Mouse (Mus musculus): ENCODE measurements around the gene Chat. TPM values are rescaled to one million over a fixed set of nuclear protein-coding genes. Genes with fewer than 3 reads are reported as not detected.

Gene Chat
- not detected in 2 replicates for polyA plus RNA-seq (2016; fragmentation: Nextera tagmentation; extraction: Ambion mirVana)

DNA sequence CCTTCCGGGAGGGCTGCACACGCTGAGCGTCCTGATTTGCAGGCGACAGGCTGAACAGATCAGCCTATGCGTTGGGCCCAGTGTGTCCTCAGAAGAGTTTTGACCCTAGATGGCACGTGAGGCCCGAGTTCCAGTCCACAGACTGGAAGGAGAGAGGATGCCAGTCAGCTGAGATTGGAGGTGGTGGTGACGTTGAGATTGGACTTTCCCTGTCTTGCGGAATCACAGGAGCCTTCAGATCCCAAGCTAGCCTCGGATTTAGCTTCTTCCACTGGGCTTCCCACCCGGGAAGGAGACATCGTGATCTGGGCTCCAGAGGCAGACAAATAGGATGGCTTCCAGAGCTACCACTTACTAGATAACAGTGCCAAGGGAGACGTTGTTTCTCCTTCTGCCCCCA is at the start of gene Chat:
Chat (minus strand) TSS at position 101 of the 400 bp plus-strand sequence.
- Histone ChIP-seq H3K4me3 (peak within 1 kb of the TSS; percentile 40), H3K9me3 (no peaks in the 10 kb centered on the region), H3K27me3 (peaks cover 77% of the 10 kb centered on the region), H3K27ac (no peak within 1 kb of the TSS), H3K36me3 (no peaks in the 10 kb centered on the region), H3K9ac (no peak within 1 kb of the TSS), H3K4me2 (replicated peaks) (peak within 1 kb of the TSS; percentile 68), H3K4me1 (peaks cover 16% of the 10 kb centered on the region)
- no peak for ATAC-seq (ENCODE audit: insufficient number of reproducible peaks, insufficient read depth, low FRiP score, low TSS enrichment)
- WGBS, result 15% methylated on average over 13 of the region's 13 CpGs

DNA sequence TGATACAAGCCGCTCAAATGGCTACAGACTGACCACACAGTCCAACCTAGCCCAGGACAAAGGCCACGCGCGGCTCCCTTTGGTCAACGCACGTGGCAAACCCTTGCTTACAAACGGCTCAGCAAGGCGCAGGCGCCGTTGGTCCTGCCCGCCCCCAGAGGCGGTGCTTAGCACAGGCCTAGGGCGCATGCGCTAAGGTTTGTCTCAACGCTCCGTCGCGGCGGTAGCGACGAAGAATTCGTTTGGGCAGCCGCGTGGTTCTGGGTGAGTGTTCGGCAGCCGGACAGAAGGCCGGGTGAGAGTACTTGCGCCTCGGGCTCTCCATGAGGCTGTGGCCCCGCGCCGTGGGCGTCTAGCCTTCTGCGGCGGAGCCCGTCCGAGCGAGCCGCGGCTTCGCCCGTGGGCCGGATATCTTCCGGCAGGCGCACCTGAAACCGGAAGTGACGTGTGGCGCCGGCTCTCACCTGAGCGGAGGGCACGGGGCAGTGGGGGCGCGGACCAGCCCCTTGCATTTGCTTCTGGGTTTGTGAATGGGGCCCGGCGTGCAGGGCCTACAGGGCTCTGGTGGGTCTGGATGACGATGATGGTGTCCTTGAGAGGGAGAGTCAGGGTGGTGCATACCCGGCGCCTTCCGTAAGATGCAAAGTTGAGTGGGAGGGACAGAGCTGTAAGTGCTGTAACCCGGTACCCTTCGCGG is 47.7 kb upstream of the Chat start, which contains the start of gene Ercc6:
Ercc6 (plus strand) TSS at position 186 of the 697 bp plus-strand sequence.
- H3K27me3 ChIP-seq, result no peaks in the 10 kb centered on the region
- peak; percentile 95 for ATAC-seq (ENCODE audit: insufficient number of reproducible peaks, insufficient read depth, low FRiP score, low TSS enrichment)
- peaks cover 9% of the 10 kb centered on the region for H3K4me1 ChIP-seq
- H3K4me2 ChIP-seq (replicated peaks), result peak within 1 kb of the TSS; percentile 81
- no peaks in the 10 kb centered on the region for H3K9me3 ChIP-seq
- under 1% methylated on average over 62 of the region's 62 CpGs for WGBS
- H3K9ac ChIP-seq, result peak within 1 kb of the TSS; percentile 65
- peaks cover 17% of the 10 kb centered on the region for H3K36me3 ChIP-seq
- H3K27ac ChIP-seq, result peak within 1 kb of the TSS; percentile 69
- peak within 1 kb of the TSS; percentile 73 for H3K4me3 ChIP-seq

DNA sequence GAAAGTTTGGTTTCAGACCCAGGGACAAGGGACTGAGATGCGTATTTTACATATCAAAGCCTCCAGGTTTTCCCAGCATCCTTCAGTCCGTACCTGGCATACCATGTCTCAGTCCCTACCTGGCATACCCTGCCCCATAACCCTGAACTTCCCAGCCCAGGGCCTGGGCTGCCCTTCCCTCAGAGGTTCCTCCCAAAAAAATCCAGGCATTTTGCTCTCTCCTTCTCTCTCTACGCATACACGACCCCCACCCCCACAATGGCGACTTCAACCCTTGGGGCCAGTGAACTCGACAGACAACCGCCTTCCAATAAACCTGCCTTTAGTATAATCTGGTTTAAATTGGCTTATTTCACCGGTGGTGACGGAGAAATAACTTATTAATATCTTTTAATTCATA is 47.1 kb upstream of the Chat start:
- peaks cover 14% of the 10 kb centered on the region for H3K36me3 ChIP-seq
- 0 out of 2 replicates have a peak overlapping the region, but pooled peaks have one; percentile 65 for H3K9ac ChIP-seq
- H3K9me3 ChIP-seq, result no peaks in the 10 kb centered on the region
- peak overlapping the region; percentile 73 for H3K4me3 ChIP-seq
- 44% methylated on average over 9 of the region's 9 CpGs for WGBS
- ATAC-seq (ENCODE audit: insufficient number of reproducible peaks, insufficient read depth, low FRiP score, low TSS enrichment), result no peak; the same call in 1 of the 2 replicates
- H3K27ac ChIP-seq, result no peak overlapping the region
- no peaks in the 10 kb centered on the region for H3K27me3 ChIP-seq
- H3K4me2 ChIP-seq (replicated peaks), result peak overlapping the region; percentile 81
- H3K4me1 ChIP-seq, result peaks cover 9% of the 10 kb centered on the region

DNA sequence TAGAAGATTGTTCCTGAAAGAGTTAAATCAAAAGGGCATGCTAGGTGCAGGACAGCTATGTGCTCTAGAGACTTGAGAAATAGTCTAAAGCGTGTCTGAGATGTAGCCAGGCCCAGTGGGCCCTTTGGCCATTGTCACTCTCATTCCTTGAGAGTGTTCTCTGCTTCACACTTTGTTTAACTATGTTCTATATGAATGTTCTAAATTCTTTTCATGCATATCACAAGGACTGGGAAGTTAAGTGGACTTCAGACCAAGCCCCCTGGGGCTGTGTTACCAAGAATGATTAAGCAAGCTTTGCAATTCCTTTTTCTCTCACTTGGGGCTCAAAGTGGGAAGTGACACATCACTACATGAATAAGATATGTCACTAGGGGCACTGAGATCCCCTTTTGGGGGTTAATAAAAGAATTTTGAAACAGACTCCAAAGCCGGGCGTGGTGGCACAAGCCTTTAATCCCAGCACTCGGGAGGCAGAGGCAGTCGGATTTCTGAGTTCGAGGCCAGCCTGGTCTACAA is 43.7 kb upstream of the Chat start:
- no peak overlapping the region for H3K9ac ChIP-seq
- peaks cover 6% of the 10 kb centered on the region for H3K4me1 ChIP-seq
- no peaks in the 10 kb centered on the region for H3K36me3 ChIP-seq
- no peak overlapping the region for H3K4me3 ChIP-seq
- no peaks in the 10 kb centered on the region for H3K27me3 ChIP-seq
- no peak for ATAC-seq (ENCODE audit: insufficient number of reproducible peaks, insufficient read depth, low FRiP score, low TSS enrichment)
- 87% methylated on average over 6 of the region's 6 CpGs for WGBS
- H3K9me3 ChIP-seq, result no peaks in the 10 kb centered on the region
- no peak overlapping the region for H3K4me2 ChIP-seq (replicated peaks)
- no peak overlapping the region for H3K27ac ChIP-seq

DNA sequence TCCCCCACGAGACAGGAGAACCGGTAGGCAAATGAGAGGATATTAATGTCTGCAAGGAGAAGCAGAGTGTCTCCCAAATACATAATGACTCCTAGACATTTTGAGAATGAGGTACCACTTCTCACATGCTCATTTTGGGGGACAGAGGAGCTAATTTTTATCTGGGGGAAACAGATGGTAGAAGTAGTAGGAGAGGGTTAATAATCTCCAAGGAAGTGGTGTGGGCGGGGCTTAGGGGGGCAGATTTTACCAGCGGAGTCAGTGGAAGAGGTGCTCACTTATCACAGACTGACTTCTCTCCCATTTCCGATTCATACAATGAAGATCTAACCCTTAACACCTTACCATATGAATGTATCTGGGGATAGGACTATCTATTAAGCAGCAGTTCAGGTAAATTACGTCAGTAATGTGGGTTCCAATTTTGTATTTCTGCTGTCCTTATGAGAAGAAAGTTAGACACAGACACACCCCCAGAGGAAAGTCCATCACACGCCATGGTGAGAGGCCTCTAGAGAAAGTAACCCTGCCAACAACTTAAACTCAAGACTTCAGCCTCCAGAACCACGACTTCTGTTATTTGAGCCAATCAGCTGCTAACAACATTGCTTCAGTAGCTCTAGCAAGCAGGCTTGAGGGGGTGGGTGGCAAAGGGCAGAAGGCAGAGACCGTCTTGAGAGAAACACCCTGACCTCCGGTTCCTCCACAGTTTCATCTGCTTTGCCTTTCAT is 42.5 kb upstream of the Chat start:
- no peak for ATAC-seq (ENCODE audit: insufficient number of reproducible peaks, insufficient read depth, low FRiP score, low TSS enrichment)
- H3K4me3 ChIP-seq, result no peak overlapping the region
- H3K9ac ChIP-seq, result no peak overlapping the region
- WGBS, result 60% methylated on average over 10 of the region's 10 CpGs
- H3K9me3 ChIP-seq, result no peaks in the 10 kb centered on the region
- H3K27me3 ChIP-seq, result no peaks in the 10 kb centered on the region
- H3K4me1 ChIP-seq, result no peaks in the 10 kb centered on the region
- H3K27ac ChIP-seq, result no peak overlapping the region
- no peak overlapping the region for H3K4me2 ChIP-seq (replicated peaks)
- no peaks in the 10 kb centered on the region for H3K36me3 ChIP-seq

DNA sequence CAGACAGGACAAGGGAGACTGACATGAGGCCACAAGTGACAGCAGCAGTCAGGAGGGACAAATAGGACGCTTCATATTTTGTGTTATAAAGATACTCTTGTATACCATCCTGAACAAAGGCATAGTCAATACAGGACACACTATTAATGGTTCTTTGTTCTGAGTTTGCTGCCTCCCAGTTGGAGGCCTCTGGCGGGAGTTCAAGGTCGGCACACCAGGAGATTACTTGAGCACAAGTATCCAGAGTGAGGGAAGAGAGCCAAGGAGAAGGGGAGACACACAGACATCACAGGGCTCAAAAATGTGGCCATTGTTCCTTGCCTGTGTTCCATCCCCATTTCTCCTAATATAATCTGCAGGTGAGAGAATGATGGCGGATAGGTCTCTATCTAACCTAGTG is 41.4 kb upstream of the Chat start:
- ATAC-seq (ENCODE audit: insufficient number of reproducible peaks, insufficient read depth, low FRiP score, low TSS enrichment), result no peak

DNA sequence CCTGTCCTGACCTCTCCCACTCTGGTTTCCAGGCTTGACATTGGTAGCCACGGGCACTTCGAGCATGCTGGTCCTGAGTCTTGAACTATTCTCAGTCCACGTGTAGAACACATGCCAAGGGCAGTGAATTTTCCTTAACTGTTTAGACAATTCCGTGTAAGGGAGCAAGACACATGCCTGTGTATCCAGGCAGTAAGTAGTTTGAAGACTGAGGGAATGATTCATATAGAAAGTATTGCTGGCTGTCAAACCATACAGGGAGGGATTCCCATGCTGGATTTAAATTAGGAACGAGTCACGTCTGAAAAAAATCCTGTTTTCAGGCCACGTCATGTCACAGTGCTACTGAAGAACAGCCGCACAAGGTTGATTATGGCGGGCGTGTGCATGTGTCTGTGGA is 40.5 kb upstream of the Chat start:
- H3K4me1 ChIP-seq, result no peaks in the 10 kb centered on the region
- no peaks in the 10 kb centered on the region for H3K9me3 ChIP-seq
- no peak overlapping the region for H3K4me2 ChIP-seq (replicated peaks)
- H3K36me3 ChIP-seq, result no peaks in the 10 kb centered on the region
- no peak overlapping the region for H3K9ac ChIP-seq
- 84% methylated on average over 10 of the region's 10 CpGs for WGBS
- no peak overlapping the region for H3K4me3 ChIP-seq
- ATAC-seq (ENCODE audit: insufficient number of reproducible peaks, insufficient read depth, low FRiP score, low TSS enrichment), result no peak
- no peaks in the 10 kb centered on the region for H3K27me3 ChIP-seq
- no peak overlapping the region for H3K27ac ChIP-seq

More for the DNA sequence above, 41.4 kb upstream of the Chat start:
- Histone ChIP-seq H3K27me3 (no peaks in the 10 kb centered on the region), H3K9ac (no peak overlapping the region), H3K36me3 (no peaks in the 10 kb centered on the region), H3K27ac (no peak overlapping the region), H3K4me3 (no peak overlapping the region), H3K4me2 (replicated peaks) (no peak overlapping the region), H3K9me3 (no peaks in the 10 kb centered on the region), H3K4me1 (no peaks in the 10 kb centered on the region)
- 88% methylated on average over 4 of the region's 4 CpGs for WGBS

DNA sequence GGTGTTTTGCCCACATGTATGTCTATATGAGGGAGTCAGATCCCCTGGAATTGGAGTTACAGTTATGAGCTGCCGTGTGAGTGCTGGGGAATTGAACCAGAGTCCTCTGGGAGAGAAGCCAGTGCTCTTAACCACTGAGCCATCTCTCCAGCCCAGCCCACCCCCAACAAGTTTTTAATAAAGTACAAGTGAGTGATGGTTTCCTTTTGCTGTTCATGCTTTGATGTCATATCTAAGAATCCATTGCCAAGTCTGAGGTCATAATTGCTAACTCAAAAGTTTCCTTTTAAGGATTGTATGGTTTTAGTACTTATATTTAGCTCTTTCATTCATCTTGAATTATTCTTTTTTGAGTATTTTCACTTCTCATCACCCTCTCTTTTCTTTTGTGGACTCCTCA is 38.1 kb upstream of the Chat start:
- Histone ChIP-seq H3K27me3 (no peaks in the 10 kb centered on the region), H3K36me3 (no peaks in the 10 kb centered on the region), H3K4me2 (replicated peaks) (no peak overlapping the region), H3K9me3 (no peaks in the 10 kb centered on the region), H3K9ac (no peak overlapping the region), H3K4me1 (no peaks in the 10 kb centered on the region), H3K4me3 (no peak overlapping the region), H3K27ac (no peak overlapping the region)
- no peak for ATAC-seq (ENCODE audit: insufficient number of reproducible peaks, insufficient read depth, low FRiP score, low TSS enrichment)
- 85% methylated on average over 1 of the region's 1 CpGs for WGBS

DNA sequence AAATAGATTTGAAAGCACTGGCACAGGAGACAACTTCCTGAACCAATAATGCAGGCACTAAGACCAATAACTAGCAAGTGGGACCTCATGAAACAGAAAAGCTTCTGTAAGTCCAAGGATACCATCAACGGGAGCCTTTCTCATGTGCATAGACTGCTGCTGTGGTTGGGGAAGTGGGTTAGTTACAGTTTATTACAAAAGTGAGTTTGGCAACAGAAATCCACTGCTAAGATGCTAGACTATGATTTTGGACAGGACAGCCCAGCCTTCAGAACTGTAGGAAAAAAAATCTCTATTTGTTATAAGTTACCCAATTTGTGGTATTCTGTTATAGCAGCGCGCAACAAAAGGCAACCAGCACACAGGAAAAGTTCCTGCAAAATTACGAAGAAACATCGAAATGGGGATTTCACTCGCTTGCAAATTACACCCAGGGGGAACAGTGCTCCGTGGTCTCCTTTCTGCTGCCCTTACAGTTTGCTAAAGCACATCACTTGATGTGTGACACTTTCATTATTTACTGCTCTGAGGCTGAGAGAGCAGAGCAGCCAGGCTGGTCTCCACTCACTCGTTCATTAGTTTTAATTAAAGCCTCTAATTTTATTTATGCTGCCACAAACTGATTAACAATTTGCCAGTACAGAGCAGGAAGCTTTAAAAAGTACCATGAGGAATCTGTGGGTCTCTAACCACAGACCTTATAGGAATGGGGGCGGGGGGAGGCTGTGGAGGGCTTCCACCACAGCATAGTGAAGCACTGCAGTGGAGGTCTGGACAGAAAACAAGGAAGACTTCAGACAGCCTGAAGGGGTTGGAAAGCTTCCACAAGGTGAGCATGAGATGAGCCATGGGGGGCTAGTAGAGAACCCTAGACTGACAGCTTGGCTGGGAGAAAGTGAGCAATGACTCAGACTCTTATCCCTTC is 37.2 kb upstream of the Chat start:
- no peak for ATAC-seq (ENCODE audit: insufficient number of reproducible peaks, insufficient read depth, low FRiP score, low TSS enrichment)
- H3K36me3 ChIP-seq, result no peaks in the 10 kb centered on the region
- 78% methylated on average over 9 of the region's 9 CpGs for WGBS

DNA sequence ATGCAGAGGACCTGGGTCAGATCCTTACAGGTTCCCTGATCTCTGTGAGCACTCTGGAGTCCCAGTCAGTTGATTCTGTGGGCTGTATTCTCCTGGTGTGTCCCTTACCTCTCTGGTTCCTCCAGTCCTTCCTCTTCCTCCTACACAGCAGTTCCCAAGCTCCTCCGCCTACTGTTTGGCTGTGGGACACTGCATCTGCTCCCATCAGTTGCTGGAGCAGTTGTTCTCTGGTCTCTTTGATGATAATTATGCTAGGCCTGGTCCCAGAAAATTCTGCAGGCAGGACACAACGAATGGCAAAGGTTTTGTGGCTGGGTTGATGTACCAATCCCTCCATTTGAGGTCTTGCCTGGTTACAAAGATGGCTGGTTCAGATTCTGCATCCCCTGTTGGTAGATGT is 35.5 kb upstream of the Chat start:
- WGBS, result 65% methylated on average over 2 of the region's 2 CpGs
- no peaks in the 10 kb centered on the region for H3K4me1 ChIP-seq
- H3K36me3 ChIP-seq, result no peaks in the 10 kb centered on the region
- no peak for ATAC-seq (ENCODE audit: insufficient number of reproducible peaks, insufficient read depth, low FRiP score, low TSS enrichment)
- no peak overlapping the region for H3K4me3 ChIP-seq
- no peak overlapping the region for H3K27ac ChIP-seq
- H3K27me3 ChIP-seq, result no peaks in the 10 kb centered on the region
- no peak overlapping the region for H3K9ac ChIP-seq
- H3K4me2 ChIP-seq (replicated peaks), result no peak overlapping the region
- H3K9me3 ChIP-seq, result no peaks in the 10 kb centered on the region

More for the DNA sequence above, 37.2 kb upstream of the Chat start:
- no peaks in the 10 kb centered on the region for H3K27me3 ChIP-seq
- H3K4me2 ChIP-seq (replicated peaks), result no peak overlapping the region
- no peak overlapping the region for H3K9ac ChIP-seq
- no peaks in the 10 kb centered on the region for H3K9me3 ChIP-seq
- H3K4me1 ChIP-seq, result no peaks in the 10 kb centered on the region
- no peak overlapping the region for H3K4me3 ChIP-seq
- no peak overlapping the region for H3K27ac ChIP-seq

DNA sequence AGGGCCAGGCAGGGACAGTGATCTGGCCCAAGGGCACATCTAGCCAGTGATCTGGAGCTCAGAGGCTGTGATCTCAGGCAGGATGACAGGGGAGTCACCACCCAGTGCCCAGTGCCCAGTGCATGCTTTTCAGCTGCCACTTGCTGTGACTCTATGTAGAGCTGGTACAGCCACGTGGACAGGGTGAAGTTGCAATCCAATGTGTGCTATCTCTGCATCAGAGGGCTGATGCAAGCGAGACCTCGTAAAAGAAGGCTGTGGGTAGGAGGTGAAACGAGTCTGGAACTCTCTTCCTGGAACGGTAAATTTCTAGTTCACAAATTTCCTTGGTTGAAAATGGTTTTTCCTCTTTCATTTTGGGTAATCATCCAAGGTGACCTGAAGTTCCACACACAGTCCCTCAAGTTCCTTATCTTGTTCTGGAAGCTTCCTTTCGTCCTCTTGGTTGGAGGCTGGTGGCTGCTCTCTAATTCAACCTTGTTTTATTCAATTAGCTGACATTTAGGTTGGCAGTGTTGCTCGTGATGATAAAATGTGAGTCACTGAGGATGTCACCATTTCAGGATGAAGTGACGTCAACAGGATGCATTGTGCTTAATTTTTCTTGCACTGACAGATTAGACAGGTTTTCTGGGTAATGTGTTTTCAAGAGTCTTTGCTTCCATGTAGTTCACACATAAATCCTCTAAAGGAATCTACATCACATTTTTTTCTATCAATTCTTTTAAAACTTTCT is 30.5 kb upstream of the Chat start:
- 75% methylated on average over 8 of the region's 8 CpGs for WGBS
- no peak overlapping the region for H3K9ac ChIP-seq
- ATAC-seq (ENCODE audit: insufficient number of reproducible peaks, insufficient read depth, low FRiP score, low TSS enrichment), result no peak
- no peak overlapping the region for H3K4me2 ChIP-seq (replicated peaks)
- no peak overlapping the region for H3K27ac ChIP-seq
- no peaks in the 10 kb centered on the region for H3K36me3 ChIP-seq
- H3K9me3 ChIP-seq, result no peaks in the 10 kb centered on the region
- peaks cover 6% of the 10 kb centered on the region; the same call in 1 of the 2 replicates for H3K27me3 ChIP-seq
- H3K4me1 ChIP-seq, result no peaks in the 10 kb centered on the region
- no peak overlapping the region for H3K4me3 ChIP-seq
